Mouse (Mus musculus) C2C12 (cell line): ENCODE data around the gene Hist1h2bk.

Source experiments
- CTCF ChIP-seq: IDR thresholded peaks from one replicate; pipeline ENCODE4 v1.5.1; 2011; ENCODE audit not compliant: control insufficient read depth, insufficient read depth, insufficient read length
- FOSL1 ChIP-seq: IDR thresholded peaks from one replicate; pipeline ENCODE4 v1.8.0; 2011; ENCODE audit warnings: mild to moderate bottlenecking, low read length; ENCODE audit not compliant: poor library complexity, insufficient read depth, severe bottlenecking
- USF1 ChIP-seq: IDR thresholded peaks from one replicate; pipeline ENCODE4 v1.6.1; 2011; ENCODE audit warnings: low read depth, mild to moderate bottlenecking, control low read depth, moderate library complexity

GRCm38 (mm10) chr13:21999147-21999546, 36.5 kb upstream of the Hist1h2bk start:
- no peak for TF ChIP-seq CTCF
- TF ChIP-seq USF1 = no peak
- no peak for TF ChIP-seq FOSL1
